Mouse (Mus musculus): ENCODE data around the gene Homer1. TPM values are rescaled to one million over a fixed set of nuclear protein-coding genes. Genes with fewer than 3 reads are reported as not detected.
A peak's percentile ranks its signal among the peaks of the same experiment; 100 is the strongest.

Homer1 gene
- 11.5 and 11.6 TPM in 2 replicates for total RNA-seq (2014; fragmentation: Nextera tagmentation)
- 14.1 and 21.1 TPM in 2 replicates for total RNA-seq (2017)

- no peak for ATAC-seq (replicated peaks; ENCODE audit: low FRiP score, low TSS enrichment, poor library complexity, severe bottlenecking)
Measured at GRCm38 (mm10) chr13:93299316-93299715, at the start of gene Homer1. Gene Homer1, plus strand, starts transcription at chr13:93299635.

- ATAC-seq (replicated peaks; ENCODE audit: low FRiP score, low TSS enrichment, poor library complexity, severe bottlenecking), result no peak
Measured at GRCm38 (mm10) chr13:93251732-93252131, 47.7 kb upstream of the Homer1 start.

DNA sequence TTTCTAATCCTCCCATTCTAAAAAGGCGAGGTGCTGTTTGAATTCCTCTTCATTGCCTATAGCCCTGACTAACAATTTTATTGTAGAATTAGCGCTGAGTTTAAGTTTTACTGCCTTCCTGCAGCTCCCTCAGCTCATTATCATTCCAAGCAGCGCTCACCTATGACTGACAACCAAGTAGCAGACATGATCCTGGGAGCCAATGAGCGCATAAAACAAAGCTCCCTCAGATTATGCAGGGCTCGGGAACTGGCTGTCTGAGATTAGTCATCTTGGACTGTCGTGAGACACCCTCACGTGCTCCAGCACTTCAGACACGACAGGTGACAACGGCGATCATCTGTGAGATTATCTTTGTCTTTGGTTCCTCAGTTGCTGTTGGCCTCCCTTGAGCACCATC lies 47.3 kb upstream of the Homer1 start:
- ATAC-seq (replicated peaks; ENCODE audit: low FRiP score, low TSS enrichment, poor library complexity, severe bottlenecking), result no peak

- no peak for ATAC-seq (replicated peaks; ENCODE audit: low FRiP score, low TSS enrichment, poor library complexity, severe bottlenecking)
Measured at GRCm38 (mm10) chr13:93252941-93253340, 46.5 kb upstream of the Homer1 start.

DNA sequence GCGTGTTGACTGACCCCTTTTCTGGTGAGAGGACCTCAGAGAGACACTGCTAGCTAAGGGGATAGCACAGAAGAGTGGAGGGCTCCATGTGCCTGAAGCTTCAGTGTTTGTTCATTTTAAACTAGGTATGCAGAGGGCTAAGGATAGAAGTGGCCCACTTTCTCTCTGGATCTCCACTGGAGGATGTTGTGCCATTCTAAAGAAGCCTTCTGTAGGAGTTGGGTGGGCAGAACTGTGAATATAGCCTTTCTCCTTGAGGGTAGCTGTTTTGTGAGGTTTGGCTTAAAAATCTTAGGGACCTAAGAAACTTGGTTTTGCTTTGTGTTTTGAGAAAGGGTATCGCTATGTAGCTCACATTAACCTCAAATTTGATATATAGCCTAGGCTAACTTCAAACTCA lies 32.3 kb upstream of the Homer1 start:
- ATAC-seq (replicated peaks; ENCODE audit: low FRiP score, low TSS enrichment, poor library complexity, severe bottlenecking), result no peak

DNA sequence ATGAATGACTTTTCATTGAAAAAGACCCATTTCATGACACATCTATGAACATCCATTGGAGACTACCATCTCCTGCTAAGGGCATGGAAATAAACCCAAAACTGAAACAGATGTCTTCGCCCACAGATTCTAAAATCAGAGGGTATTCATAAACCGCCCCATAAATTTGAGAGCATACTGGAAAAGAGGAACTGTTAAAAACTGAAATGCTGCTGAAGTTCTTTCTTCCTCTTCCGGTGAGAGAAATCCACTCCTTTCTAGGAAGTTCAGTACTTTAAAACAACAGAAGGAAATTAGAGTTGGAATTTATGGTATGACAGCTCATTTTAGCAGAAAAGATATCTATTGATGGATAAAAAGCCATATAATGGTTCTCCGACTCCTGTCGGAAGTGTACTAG lies 1.1 kb downstream of the Homer1 start:
- no peak for ATAC-seq (replicated peaks; ENCODE audit: low FRiP score, low TSS enrichment, poor library complexity, severe bottlenecking)

DNA sequence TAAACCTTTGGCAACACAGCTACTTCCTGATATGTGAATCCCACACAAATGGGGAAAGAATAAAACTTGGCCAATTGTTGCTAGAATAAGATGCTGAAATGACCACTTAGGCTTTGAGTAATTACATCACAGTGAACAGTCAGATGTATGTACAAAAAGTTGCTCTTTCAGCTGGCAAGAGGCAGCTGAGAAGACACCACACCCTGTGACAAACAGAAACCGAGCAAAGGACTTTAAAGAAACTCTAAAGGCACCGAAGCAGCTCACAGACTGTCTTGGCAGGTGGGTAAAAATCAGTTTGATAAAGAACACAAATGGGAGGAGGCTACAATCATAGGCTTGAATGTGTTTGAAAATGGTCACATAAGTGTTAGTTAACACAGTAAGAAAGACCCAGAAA lies 1.6 kb downstream of the Homer1 start:
- ATAC-seq (replicated peaks; ENCODE audit: low FRiP score, low TSS enrichment, poor library complexity, severe bottlenecking), result no peak

- peak; percentile 43 for ATAC-seq (replicated peaks; ENCODE audit: low FRiP score, low TSS enrichment, poor library complexity, severe bottlenecking)
Measured at GRCm38 (mm10) chr13:93302846-93303562, 3.6 kb downstream of the Homer1 start.

- ATAC-seq (replicated peaks; ENCODE audit: low FRiP score, low TSS enrichment, poor library complexity, severe bottlenecking), result peak; percentile 96
Measured at GRCm38 (mm10) chr13:93303563-93304250, 4.3 kb downstream of the Homer1 start.

GRCm38 (mm10) chr13:93304251-93305001 lies 5.0 kb downstream of the Homer1 start:
- ATAC-seq (replicated peaks; ENCODE audit: low FRiP score, low TSS enrichment, poor library complexity, severe bottlenecking), result peak; percentile 20

GRCm38 (mm10) chr13:93305149-93305548 lies 5.7 kb downstream of the Homer1 start:
- no peak for ATAC-seq (replicated peaks; ENCODE audit: low FRiP score, low TSS enrichment, poor library complexity, severe bottlenecking)

- no peak for ATAC-seq (replicated peaks; ENCODE audit: low FRiP score, low TSS enrichment, poor library complexity, severe bottlenecking)
Measured at GRCm38 (mm10) chr13:93305636-93306035, 6.2 kb downstream of the Homer1 start.

DNA sequence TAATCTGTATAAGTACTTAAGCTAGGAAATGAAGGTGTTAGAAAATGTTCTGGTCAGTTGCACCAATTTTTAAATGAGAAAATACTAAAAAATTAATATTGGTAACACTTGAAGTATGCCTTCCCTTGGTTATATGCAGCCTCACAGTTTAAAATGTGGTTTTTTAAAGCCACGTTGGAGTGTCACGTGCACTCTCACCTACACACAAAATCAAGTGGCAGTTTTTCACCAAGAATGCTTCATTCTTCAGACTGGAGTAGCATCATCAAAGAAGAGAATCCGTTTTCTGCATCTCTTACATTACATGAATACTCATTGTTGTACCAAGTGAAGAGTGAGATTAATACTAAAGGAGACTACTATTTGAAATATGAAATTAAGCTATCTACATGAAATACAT lies 7.1 kb downstream of the Homer1 start:
- ATAC-seq (replicated peaks; ENCODE audit: low FRiP score, low TSS enrichment, poor library complexity, severe bottlenecking), result no peak

GRCm38 (mm10) chr13:93307700-93308099 lies 8.3 kb downstream of the Homer1 start:
- ATAC-seq (replicated peaks; ENCODE audit: low FRiP score, low TSS enrichment, poor library complexity, severe bottlenecking), result no peak

GRCm38 (mm10) chr13:93309295-93309694 lies 9.9 kb downstream of the Homer1 start:
- no peak for ATAC-seq (replicated peaks; ENCODE audit: low FRiP score, low TSS enrichment, poor library complexity, severe bottlenecking)

DNA sequence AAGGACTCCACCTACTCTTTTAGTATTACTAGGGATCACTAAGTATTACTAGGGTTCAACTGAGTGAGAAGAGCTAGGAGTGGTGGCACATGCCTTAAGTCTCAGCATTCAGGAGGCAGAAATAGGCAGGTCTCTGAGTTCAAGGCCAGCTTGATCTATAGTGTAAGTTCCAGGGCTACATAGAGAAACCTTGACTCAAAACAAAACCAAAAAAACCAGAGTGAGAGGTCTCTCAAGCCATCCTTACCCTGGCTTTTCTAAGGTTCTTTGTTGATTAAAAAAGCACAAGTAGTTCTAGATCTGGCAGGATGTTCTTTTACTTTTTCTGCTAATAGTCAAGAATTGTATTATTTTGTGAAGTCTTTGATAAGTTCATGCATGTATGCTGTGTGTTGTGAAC lies 13.1 kb downstream of the Homer1 start:
- no peak for ATAC-seq (replicated peaks; ENCODE audit: low FRiP score, low TSS enrichment, poor library complexity, severe bottlenecking)

GRCm38 (mm10) chr13:93314322-93314721 lies 14.9 kb downstream of the Homer1 start:
- ATAC-seq (replicated peaks; ENCODE audit: low FRiP score, low TSS enrichment, poor library complexity, severe bottlenecking), result no peak

GRCm38 (mm10) chr13:93320089-93320488 lies 20.7 kb downstream of the Homer1 start:
- no peak for ATAC-seq (replicated peaks; ENCODE audit: low FRiP score, low TSS enrichment, poor library complexity, severe bottlenecking)

GRCm38 (mm10) chr13:93326326-93326725 lies 26.9 kb downstream of the Homer1 start:
- ATAC-seq (replicated peaks; ENCODE audit: low FRiP score, low TSS enrichment, poor library complexity, severe bottlenecking), result no peak

- ATAC-seq (replicated peaks; ENCODE audit: low FRiP score, low TSS enrichment, poor library complexity, severe bottlenecking), result no peak
Measured at GRCm38 (mm10) chr13:93331721-93332120, 32.3 kb downstream of the Homer1 start.
